Mouse (Mus musculus) midbrain, embryonic 13.5 days (tissue): ENCODE results near the gene Acsl1. TPM values are rescaled to one million over a fixed set of nuclear protein-coding genes. Genes with fewer than 3 reads are reported as not detected.

Experiments
- ATAC-seq: fragments of 200-750 bp; cut with Nextera tagmentation; 2 replicates; pipeline ENCODE4 v1.8.0; 2017; ENCODE audit warnings: mild to moderate bottlenecking, moderate TSS enrichment, moderate library complexity
- H3K27ac ChIP-seq: fragments of 300-500 bp; sonication (generic); 2 replicates; pipeline ENCODE4 v1.5.1; 2015; ENCODE audit warnings: inconsistent platforms, mild to moderate bottlenecking, moderate library complexity
- H3K27me3 ChIP-seq: fragments of 300-500 bp; sonication (generic); 2 replicates; pipeline ENCODE4 v1.6.1; 2015; ENCODE audit warnings: mild to moderate bottlenecking, inconsistent platforms
- H3K36me3 ChIP-seq: fragments of 300-500 bp; sonication (generic); 2 replicates; pipeline ENCODE4 v1.6.1; 2015; ENCODE audit warnings: mild to moderate bottlenecking, inconsistent platforms
- H3K4me1 ChIP-seq: fragments of 300-500 bp; sonication (generic); replicated peaks from 2 replicates; pipeline ENCODE4 v1.6.1; 2015; ENCODE audit warnings: inconsistent platforms
- H3K4me2 ChIP-seq: fragments of 300-500 bp; sonication (generic); replicated peaks from 2 replicates; pipeline ENCODE4 v1.6.1; 2015; ENCODE audit warnings: moderate library complexity, mild to moderate bottlenecking, inconsistent platforms
- H3K4me3 ChIP-seq: fragments of 300-500 bp; sonication (generic); replicated peaks from 2 replicates; pipeline ENCODE4 v1.5.1; 2015; ENCODE audit warnings: mild to moderate bottlenecking, inconsistent platforms
- H3K9ac ChIP-seq: fragments of 300-500 bp; sonication (generic); replicated peaks from 2 replicates; pipeline ENCODE4 v1.6.1; 2015; ENCODE audit warnings: mild to moderate bottlenecking, inconsistent platforms
- H3K9me3 ChIP-seq: fragments of 300-500 bp; sonication (generic); 2 replicates; pipeline ENCODE4 v1.6.1; 2016; ENCODE audit warnings: mild to moderate bottlenecking, inconsistent platforms
- WGBS: fragments of 180-500 bp; shearing (Covaris S2); methylation state at CpG from one replicate; pipeline ENCODE4 v1.1.7; 2015; 5-methylcytosine and 5-hydroxymethylcytosine counted together
- polyA plus RNA-seq: library from polyadenylated mRNA; unstranded; fragments of >200 nt; fragmentation: Nextera tagmentation; extraction: Ambion mirVana; gene quantifications from 2 replicates; pipeline ENCODE4 v1.2.1, GENCODE M21; 2015

Gene Acsl1
- polyA plus RNA-seq, 1 experiment from 2014 or later, result 10.9 TPM

- Histone ChIP-seq H3K27me3 (no peaks in the 10 kb centered on the region), H3K9ac (no peak overlapping the region), H3K4me1 (peaks cover 8% of the 10 kb centered on the region), H3K4me3 (no peak overlapping the region), H3K4me2 (no peak overlapping the region), H3K36me3 (no peaks in the 10 kb centered on the region), H3K9me3 (no peaks in the 10 kb centered on the region), H3K27ac (no peak overlapping the region)
- WGBS, result 89% methylated on average over 10 of the region's 10 CpGs
- ATAC-seq, result no peak
Measured at GRCm38 (mm10) chr8:46478783-46479182, 7.9 kb downstream of the Acsl1 start.

GRCm38 (mm10) chr8:46479794-46480532 is 9.1 kb downstream of the Acsl1 start:
- Histone ChIP-seq H3K36me3 (no peaks in the 10 kb centered on the region), H3K4me1 (peaks cover 8% of the 10 kb centered on the region), H3K4me2 (no peak overlapping the region), H3K9ac (no peak overlapping the region), H3K27ac (no peak overlapping the region), H3K9me3 (no peaks in the 10 kb centered on the region), H3K27me3 (no peaks in the 10 kb centered on the region), H3K4me3 (no peak overlapping the region)
- ATAC-seq, result 0 out of 2 replicates have a peak, but pooled peaks have one; percentile 43
- WGBS, result 69% methylated on average over 7 of the region's 7 CpGs

DNA sequence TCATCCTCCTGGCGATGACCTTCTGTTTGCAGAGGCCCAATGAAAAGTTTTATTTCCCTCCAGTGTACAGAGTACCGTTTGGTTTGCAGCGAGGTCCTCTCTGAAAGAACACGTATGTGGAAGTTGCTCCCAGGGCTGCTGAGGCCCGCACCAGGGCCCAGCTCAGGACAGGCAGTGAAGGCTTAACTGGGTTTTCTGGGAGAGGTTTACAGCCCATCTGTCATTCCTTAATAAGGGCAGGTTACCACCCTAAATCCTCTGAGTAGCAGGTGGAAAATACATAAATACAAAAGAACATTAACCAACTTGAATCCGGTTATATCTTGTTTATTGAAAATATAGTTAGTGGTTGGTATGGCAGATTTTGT is 9.7 kb downstream of the Acsl1 start:
- WGBS, result 68% methylated on average over 6 of the region's 6 CpGs
- no peak overlapping the region for H3K4me2 ChIP-seq
- H3K27me3 ChIP-seq, result no peaks in the 10 kb centered on the region
- H3K9me3 ChIP-seq, result no peaks in the 10 kb centered on the region
- H3K36me3 ChIP-seq, result no peaks in the 10 kb centered on the region
- H3K4me1 ChIP-seq, result peaks cover 8% of the 10 kb centered on the region
- no peak overlapping the region for H3K9ac ChIP-seq
- ATAC-seq, result no peak
- no peak overlapping the region for H3K27ac ChIP-seq
- H3K4me3 ChIP-seq, result no peak overlapping the region

GRCm38 (mm10) chr8:46482771-46483170 is 11.9 kb downstream of the Acsl1 start:
- Histone ChIP-seq H3K27ac (no peak overlapping the region), H3K4me2 (no peak overlapping the region), H3K9me3 (no peaks in the 10 kb centered on the region), H3K4me3 (no peak overlapping the region), H3K4me1 (peaks cover 9% of the 10 kb centered on the region), H3K9ac (no peak overlapping the region), H3K27me3 (no peaks in the 10 kb centered on the region), H3K36me3 (no peaks in the 10 kb centered on the region)
- 93% methylated on average over 4 of the region's 4 CpGs for WGBS
- no peak for ATAC-seq

DNA sequence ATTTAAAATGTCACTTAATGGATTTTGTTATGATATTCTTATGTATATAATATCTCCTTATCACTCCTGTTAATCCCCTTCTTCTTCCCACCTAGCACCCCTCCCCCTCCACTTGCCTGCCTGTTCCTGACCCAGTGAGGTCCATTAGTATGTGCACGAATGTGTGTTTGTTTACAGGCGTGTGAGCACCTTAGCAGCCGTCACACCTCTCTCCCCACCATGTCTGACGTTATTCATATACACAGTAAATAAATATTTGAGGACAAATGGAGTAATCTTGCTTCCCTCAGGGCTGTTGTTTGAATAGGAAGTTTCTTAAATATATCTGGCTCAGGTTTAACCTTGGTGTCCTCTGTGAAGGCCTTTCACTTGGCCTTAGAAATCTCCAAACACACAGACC is 12.4 kb downstream of the Acsl1 start:
- Histone ChIP-seq H3K27me3 (no peaks in the 10 kb centered on the region), H3K4me2 (no peak overlapping the region), H3K4me1 (peaks cover 13% of the 10 kb centered on the region), H3K9me3 (no peaks in the 10 kb centered on the region), H3K9ac (no peak overlapping the region), H3K4me3 (no peak overlapping the region), H3K36me3 (no peaks in the 10 kb centered on the region), H3K27ac (no peak overlapping the region)
- 76% methylated on average over 4 of the region's 4 CpGs for WGBS
- no peak for ATAC-seq

DNA sequence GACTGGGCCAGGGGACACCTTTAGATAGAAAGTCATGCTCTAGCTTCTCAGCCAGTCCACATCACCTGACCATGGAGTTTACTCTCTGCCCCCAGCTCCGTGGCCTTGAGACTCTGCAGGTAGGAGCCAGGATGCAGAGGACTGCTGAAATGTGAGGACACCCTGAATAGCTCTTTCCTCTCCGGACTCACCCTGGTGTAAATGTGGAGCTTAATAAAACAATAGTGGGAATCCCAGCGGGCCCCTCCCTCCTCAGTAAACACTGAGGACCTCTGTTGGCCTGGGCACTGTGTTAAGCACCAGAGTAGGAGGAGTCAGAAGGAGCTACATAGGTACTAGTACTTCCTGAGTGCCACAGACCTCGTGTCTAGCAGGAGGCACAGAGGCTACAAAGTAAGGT is 13.2 kb downstream of the Acsl1 start:
- H3K27me3 ChIP-seq, result peaks cover 2% of the 10 kb centered on the region; the same call in 1 of the 2 replicates
- no peaks in the 10 kb centered on the region for H3K36me3 ChIP-seq
- H3K4me3 ChIP-seq, result no peak overlapping the region
- no peak overlapping the region for H3K4me2 ChIP-seq
- H3K9ac ChIP-seq, result no peak overlapping the region
- ATAC-seq, result no peak
- WGBS, result 42% methylated on average over 4 of the region's 4 CpGs
- H3K27ac ChIP-seq, result no peak overlapping the region
- no peaks in the 10 kb centered on the region for H3K9me3 ChIP-seq
- peaks cover 17% of the 10 kb centered on the region for H3K4me1 ChIP-seq

DNA sequence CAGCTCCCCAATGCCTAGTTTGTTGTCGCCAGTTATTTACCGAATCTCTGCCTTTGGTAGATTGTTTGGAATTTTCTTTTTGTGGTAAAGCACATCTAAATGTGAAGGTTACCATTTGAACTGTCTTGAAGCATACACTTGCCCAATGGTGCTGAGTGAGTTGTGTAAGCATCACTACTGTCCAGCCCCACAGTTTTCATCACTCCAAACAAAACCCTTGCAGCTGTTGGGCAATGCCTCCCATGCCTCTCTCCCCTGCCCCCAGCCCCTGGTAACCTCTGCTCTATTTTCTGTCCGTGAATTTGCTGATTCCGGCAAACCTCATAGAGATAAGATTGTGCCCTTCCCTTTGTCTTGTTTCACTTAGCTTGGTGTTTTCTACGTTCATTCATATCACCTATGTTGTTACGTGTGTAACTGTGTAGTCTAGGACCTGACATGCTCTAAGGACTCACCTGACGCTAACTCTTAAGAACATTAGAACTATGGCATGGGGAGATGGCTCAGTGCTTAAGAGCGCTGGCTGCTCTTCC is 14.2 kb downstream of the Acsl1 start:
- H3K4me3 ChIP-seq, result no peak overlapping the region
- ATAC-seq, result no peak
- no peaks in the 10 kb centered on the region for H3K36me3 ChIP-seq
- no peak overlapping the region for H3K4me2 ChIP-seq
- H3K9me3 ChIP-seq, result no peaks in the 10 kb centered on the region
- H3K27me3 ChIP-seq, result peaks cover 2% of the 10 kb centered on the region; the same call in 1 of the 2 replicates
- no peak overlapping the region for H3K27ac ChIP-seq
- no peak overlapping the region for H3K9ac ChIP-seq
- peaks cover 15% of the 10 kb centered on the region for H3K4me1 ChIP-seq
- 91% methylated on average over 8 of the region's 8 CpGs for WGBS

GRCm38 (mm10) chr8:46488085-46488561 is 17.3 kb downstream of the Acsl1 start:
- no peaks in the 10 kb centered on the region for H3K9me3 ChIP-seq
- peak; percentile 79 for ATAC-seq

GRCm38 (mm10) chr8:46489196-46489595 is 18.4 kb downstream of the Acsl1 start:
- no peak overlapping the region for H3K4me2 ChIP-seq
- no peak for ATAC-seq
- H3K9ac ChIP-seq, result no peak overlapping the region
- H3K36me3 ChIP-seq, result no peaks in the 10 kb centered on the region
- H3K4me1 ChIP-seq, result peaks cover 9% of the 10 kb centered on the region; the same call in 1 of the 2 replicates
- WGBS, result 88% methylated on average over 1 of the region's 1 CpGs
- H3K27me3 ChIP-seq, result peaks cover 2% of the 10 kb centered on the region; the same call in 1 of the 2 replicates
- no peak overlapping the region for H3K4me3 ChIP-seq
- no peaks in the 10 kb centered on the region for H3K9me3 ChIP-seq
- no peak overlapping the region for H3K27ac ChIP-seq

More at GRCm38 (mm10) chr8:46488085-46488561, 17.3 kb downstream of the Acsl1 start:
- Histone ChIP-seq H3K27me3 (peaks cover 2% of the 10 kb centered on the region; the same call in 1 of the 2 replicates), H3K27ac (no peak overlapping the region), H3K36me3 (no peaks in the 10 kb centered on the region), H3K4me2 (no peak overlapping the region), H3K4me1 (peaks cover 9% of the 10 kb centered on the region; the same call in 1 of the 2 replicates), H3K4me3 (no peak overlapping the region), H3K9ac (no peak overlapping the region)
- WGBS, result 34% methylated on average over 7 of the region's 7 CpGs

GRCm38 (mm10) chr8:46490250-46490649 is 19.4 kb downstream of the Acsl1 start:
- H3K4me2 ChIP-seq, result no peak overlapping the region
- H3K9me3 ChIP-seq, result no peaks in the 10 kb centered on the region
- peaks cover 9% of the 10 kb centered on the region; the same call in 1 of the 2 replicates for H3K4me1 ChIP-seq
- H3K27me3 ChIP-seq, result peaks cover 2% of the 10 kb centered on the region; the same call in 1 of the 2 replicates
- WGBS, result 93% methylated on average over 8 of the region's 8 CpGs
- no peaks in the 10 kb centered on the region for H3K36me3 ChIP-seq
- H3K4me3 ChIP-seq, result no peak overlapping the region
- H3K27ac ChIP-seq, result no peak overlapping the region
- ATAC-seq, result no peak
- no peak overlapping the region for H3K9ac ChIP-seq

- H3K27me3 ChIP-seq, result peaks cover 2% of the 10 kb centered on the region; the same call in 1 of the 2 replicates
- no peak overlapping the region for H3K9ac ChIP-seq
- H3K4me2 ChIP-seq, result no peak overlapping the region
- no peak overlapping the region for H3K4me3 ChIP-seq
- ATAC-seq, result no peak
- H3K9me3 ChIP-seq, result no peaks in the 10 kb centered on the region
- 85% methylated on average over 6 of the region's 6 CpGs for WGBS
- H3K36me3 ChIP-seq, result no peaks in the 10 kb centered on the region
- no peak overlapping the region for H3K27ac ChIP-seq
- H3K4me1 ChIP-seq, result peaks cover 9% of the 10 kb centered on the region; the same call in 1 of the 2 replicates
Measured at GRCm38 (mm10) chr8:46490821-46491220, 20.0 kb downstream of the Acsl1 start.

GRCm38 (mm10) chr8:46493495-46494170 is 22.8 kb downstream of the Acsl1 start:
- peaks cover under 1% of the 10 kb centered on the region; the same call in 1 of the 2 replicates for H3K4me1 ChIP-seq
- H3K27ac ChIP-seq, result no peak overlapping the region
- peaks cover 2% of the 10 kb centered on the region; the same call in 1 of the 2 replicates for H3K27me3 ChIP-seq
- H3K9ac ChIP-seq, result no peak overlapping the region
- no peaks in the 10 kb centered on the region for H3K9me3 ChIP-seq
- no peak for ATAC-seq
- 90% methylated on average over 11 of the region's 11 CpGs for WGBS
- no peak overlapping the region for H3K4me3 ChIP-seq
- H3K36me3 ChIP-seq, result no peaks in the 10 kb centered on the region
- H3K4me2 ChIP-seq, result no peak overlapping the region
